Mouse (Mus musculus) ovary, postnatal 10 days (tissue): ENCODE measurements around the gene Trim56.
"Not testable (repeated sequence)": the region's sequence is repeated elsewhere in the genome, so short reads cannot be mapped to it uniquely, and the experiment has no call there.

Experiments used
- DNase-seq: peaks from one replicate; pipeline ENCODE4 v3.0.0; 2022; ENCODE audit warnings: low spot score

The Trim56 gene

GRCm38 (mm10) chr5:137115866-137116847 is at the start of gene Trim56:
Gene Trim56 (minus strand): TSS chr5:137116209.
- peak; percentile 58 for DNase-seq

GRCm38 (mm10) chr5:137161853-137162252 is 45.8 kb upstream of the Trim56 start:
- no peak for DNase-seq

GRCm38 (mm10) chr5:137159461-137159860 is 43.5 kb upstream of the Trim56 start:
- no peak for DNase-seq

GRCm38 (mm10) chr5:137153289-137153688 is 37.3 kb upstream of the Trim56 start:
- no peak for DNase-seq

GRCm38 (mm10) chr5:137152623-137153022 is 36.6 kb upstream of the Trim56 start:
- no peak for DNase-seq

GRCm38 (mm10) chr5:137149272-137149882 is 33.4 kb upstream of the Trim56 start, which contains the start of gene Muc3:
Gene Muc3 (minus strand): TSS chr5:137149322.
- DNase-seq, result not testable (repeated sequence)

GRCm38 (mm10) chr5:137140836-137141235 is 24.8 kb upstream of the Trim56 start:
- DNase-seq, result no peak

- no peak for DNase-seq
These were observed 23.0 kb upstream of the Trim56 start for GRCm38 (mm10) chr5:137138977-137139376.

GRCm38 (mm10) chr5:137134959-137135358 is 18.9 kb upstream of the Trim56 start:
- DNase-seq, result no peak

- DNase-seq, result no peak
These were observed 15.5 kb upstream of the Trim56 start for GRCm38 (mm10) chr5:137131490-137131889.

- no peak for DNase-seq
These were observed 13.3 kb upstream of the Trim56 start for GRCm38 (mm10) chr5:137129281-137129680.

GRCm38 (mm10) chr5:137123516-137123915 is 7.5 kb upstream of the Trim56 start:
- no peak for DNase-seq

GRCm38 (mm10) chr5:137122686-137123193 is 6.7 kb upstream of the Trim56 start:
- peak; percentile 34 for DNase-seq

- no peak for DNase-seq
These were observed 5.3 kb upstream of the Trim56 start for GRCm38 (mm10) chr5:137121280-137121679.

GRCm38 (mm10) chr5:137118878-137119277 is 2.9 kb upstream of the Trim56 start:
- DNase-seq, result no peak

GRCm38 (mm10) chr5:137117994-137118393 is 2.0 kb upstream of the Trim56 start:
- not testable (repeated sequence) for DNase-seq

- no peak for DNase-seq
These were observed 978 bp upstream of the Trim56 start for GRCm38 (mm10) chr5:137116987-137117386.

- no peak for DNase-seq
These were observed 983 bp downstream of the Trim56 start for GRCm38 (mm10) chr5:137114891-137115561.

- no peak for DNase-seq
These were observed 4.2 kb downstream of the Trim56 start for GRCm38 (mm10) chr5:137111542-137112408.

- DNase-seq, result no peak
These were observed 5.1 kb downstream of the Trim56 start for GRCm38 (mm10) chr5:137110863-137111262.

- no peak for DNase-seq
These were observed 5.9 kb downstream of the Trim56 start for GRCm38 (mm10) chr5:137109941-137110593.
